Mouse (Mus musculus) neural tube, embryonic 12.5 days (tissue): ENCODE measurements around the gene Edem2. TPM values are rescaled to one million over a fixed set of nuclear protein-coding genes. Genes with fewer than 3 reads are reported as not detected.

Experiments used
- ATAC-seq: fragments of 200-750 bp; cut with Nextera tagmentation; 2 replicates; pipeline ENCODE4 v1.8.0; 2017; ENCODE audit warnings: low read depth, mild to moderate bottlenecking, moderate TSS enrichment, moderate library complexity; ENCODE audit not compliant: low FRiP score
- H3K27ac ChIP-seq: fragments of 300-500 bp; sonication (generic); 2 replicates; pipeline ENCODE4 v1.5.1; 2016
- H3K27me3 ChIP-seq: fragments of 300-500 bp; sonication (generic); replicated peaks from 2 replicates; pipeline ENCODE4 v1.6.1; 2016; ENCODE audit warnings: mild to moderate bottlenecking
- H3K36me3 ChIP-seq: fragments of 300-500 bp; sonication (generic); 2 replicates; pipeline ENCODE4 v1.6.1; 2016; ENCODE audit warnings: mild to moderate bottlenecking
- H3K4me1 ChIP-seq: fragments of 300-500 bp; sonication (generic); 2 replicates; pipeline ENCODE4 v1.6.1; 2016
- H3K4me2 ChIP-seq: fragments of 300-500 bp; sonication (generic); replicated peaks from 2 replicates; pipeline ENCODE4 v1.6.1; 2016; ENCODE audit warnings: mild to moderate bottlenecking
- H3K4me3 ChIP-seq: fragments of 300-500 bp; sonication (generic); 2 replicates; pipeline ENCODE4 v1.5.1; 2016
- H3K9ac ChIP-seq: fragments of 300-500 bp; sonication (generic); 2 replicates; pipeline ENCODE4 v1.6.1; 2016; ENCODE audit warnings: mild to moderate bottlenecking
- H3K9me3 ChIP-seq: fragments of 300-500 bp; sonication (generic); 2 replicates; pipeline ENCODE4 v1.6.1; 2016; ENCODE audit warnings: mild to moderate bottlenecking
- WGBS: fragments of 180-500 bp; shearing (Covaris S2); methylation state at CpG from one replicate; pipeline ENCODE4 v1.1.7; 2016; 5-methylcytosine and 5-hydroxymethylcytosine counted together
- polyA plus RNA-seq: library from polyadenylated mRNA; unstranded; fragments of >200 nt; fragmentation: Nextera tagmentation; extraction: Ambion mirVana; gene quantifications from 2 replicates; pipeline ENCODE4 v1.2.1, GENCODE M21; 2016

Gene Edem2
- polyA plus RNA-seq, 1 experiment from 2014 or later: 37.4 TPM

DNA sequence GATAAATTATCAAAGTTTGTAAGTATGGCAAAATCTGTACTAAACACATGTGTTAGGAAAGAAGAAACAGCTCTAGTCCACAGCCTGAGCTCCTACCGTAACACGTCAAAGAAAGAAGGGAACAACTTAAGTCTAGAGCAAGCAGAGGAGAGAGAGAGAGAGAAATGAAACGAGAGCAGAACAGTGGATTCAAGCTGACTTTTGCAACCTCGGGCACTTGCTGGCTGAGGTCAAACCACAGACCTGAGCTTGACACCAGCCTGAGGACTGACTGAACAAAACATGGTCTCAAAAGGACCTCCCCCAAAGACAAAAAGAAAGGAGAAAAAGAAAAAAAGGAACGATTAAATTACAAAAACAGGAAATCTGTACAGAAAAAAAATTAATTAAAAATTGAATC lies 48.7 kb downstream of the Edem2 start:
- no peaks in the 10 kb centered on the region for H3K9me3 ChIP-seq
- no peak overlapping the region for H3K27ac ChIP-seq
- no peaks in the 10 kb centered on the region for H3K4me1 ChIP-seq
- no peaks in the 10 kb centered on the region for H3K36me3 ChIP-seq
- WGBS: 73% methylated on average over 5 of the region's 5 CpGs
- H3K4me2 ChIP-seq: no peak overlapping the region
- no peak for ATAC-seq
- no peaks in the 10 kb centered on the region for H3K27me3 ChIP-seq
- H3K9ac ChIP-seq: no peak overlapping the region
- H3K4me3 ChIP-seq: no peak overlapping the region

DNA sequence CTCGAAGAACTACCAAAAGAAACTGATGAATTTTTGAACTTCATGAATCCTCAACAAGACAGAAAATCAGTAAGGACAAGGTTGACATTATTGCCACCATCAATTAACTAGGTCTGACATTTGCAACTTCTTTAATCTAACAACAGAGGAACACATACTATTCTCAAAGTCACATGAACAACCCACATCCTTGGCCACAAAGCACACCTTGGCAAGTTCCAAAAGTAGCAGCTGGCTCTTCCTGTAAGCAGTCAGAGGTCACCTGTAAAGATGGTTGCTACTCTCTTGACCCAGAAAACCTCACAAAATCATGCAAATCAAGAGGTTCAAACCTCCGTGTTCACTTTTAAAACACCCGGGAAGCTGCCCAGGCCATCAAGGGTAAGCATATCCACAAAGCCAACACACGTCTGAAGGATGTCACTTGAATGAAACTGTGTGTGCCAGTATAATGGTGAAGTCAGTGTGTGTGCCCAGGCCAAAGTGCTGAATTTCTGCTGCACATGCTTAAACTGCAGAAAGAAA lies 49.6 kb downstream of the Edem2 start:
- H3K4me3 ChIP-seq: no peak overlapping the region
- H3K27me3 ChIP-seq: no peaks in the 10 kb centered on the region
- 94% methylated on average over 4 of the region's 4 CpGs for WGBS
- H3K9me3 ChIP-seq: no peaks in the 10 kb centered on the region
- no peak overlapping the region for H3K27ac ChIP-seq
- H3K4me1 ChIP-seq: no peaks in the 10 kb centered on the region
- ATAC-seq: no peak
- H3K4me2 ChIP-seq: no peak overlapping the region
- H3K36me3 ChIP-seq: no peaks in the 10 kb centered on the region
- no peak overlapping the region for H3K9ac ChIP-seq

DNA sequence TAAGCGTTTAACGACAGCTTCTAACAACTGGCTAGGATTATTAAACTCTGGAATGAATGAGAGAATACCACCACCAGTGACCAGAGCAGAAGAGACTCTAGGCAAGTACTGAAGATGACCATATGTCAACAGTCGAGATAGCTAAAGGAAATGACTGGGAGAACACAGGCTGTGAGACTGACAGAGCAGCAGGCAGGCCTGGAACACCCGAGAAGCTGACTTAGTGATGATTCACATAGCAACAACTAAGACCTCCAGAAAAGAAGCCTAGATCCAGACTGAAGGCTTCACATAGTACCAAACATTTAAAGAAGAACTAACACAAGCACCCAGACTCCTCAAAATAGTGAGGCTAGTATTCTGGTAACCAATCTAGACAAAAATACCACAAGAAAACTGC lies 54.2 kb downstream of the Edem2 start:
- Histone ChIP-seq H3K27me3 (no peaks in the 10 kb centered on the region), H3K36me3 (peaks cover 22% of the 10 kb centered on the region), H3K27ac (no peak overlapping the region), H3K4me1 (no peaks in the 10 kb centered on the region), H3K4me3 (no peak overlapping the region), H3K4me2 (no peak overlapping the region), H3K9me3 (no peaks in the 10 kb centered on the region), H3K9ac (no peak overlapping the region)
- no peak for ATAC-seq
- WGBS: 76% methylated on average over 4 of the region's 4 CpGs

DNA sequence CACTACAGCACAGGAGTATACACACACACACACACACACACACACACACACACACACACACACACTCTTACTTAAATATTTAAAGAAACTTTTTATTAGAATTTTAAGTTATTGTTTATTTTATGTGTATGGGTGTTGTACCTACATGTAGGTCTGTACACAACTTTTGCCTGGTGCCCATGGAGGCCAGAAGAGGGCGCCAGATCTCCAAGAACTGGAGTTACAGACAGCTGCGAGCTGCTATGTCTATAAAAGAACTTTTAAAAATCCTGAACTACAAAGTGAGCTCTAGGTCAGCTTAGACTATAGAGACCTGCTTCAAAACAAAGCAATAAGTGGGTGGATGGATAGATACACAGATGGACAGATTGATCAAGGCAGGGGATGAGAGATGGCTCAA lies 55.7 kb downstream of the Edem2 start:
- H3K4me1 ChIP-seq: no peaks in the 10 kb centered on the region
- no peak for ATAC-seq
- H3K9me3 ChIP-seq: no peaks in the 10 kb centered on the region
- H3K36me3 ChIP-seq: peaks cover 22% of the 10 kb centered on the region
- no peak overlapping the region for H3K4me2 ChIP-seq
- H3K27me3 ChIP-seq: no peaks in the 10 kb centered on the region
- H3K27ac ChIP-seq: no peak overlapping the region
- no peak overlapping the region for H3K4me3 ChIP-seq
- H3K9ac ChIP-seq: no peak overlapping the region
- 28% methylated on average over 2 of the region's 2 CpGs for WGBS

DNA sequence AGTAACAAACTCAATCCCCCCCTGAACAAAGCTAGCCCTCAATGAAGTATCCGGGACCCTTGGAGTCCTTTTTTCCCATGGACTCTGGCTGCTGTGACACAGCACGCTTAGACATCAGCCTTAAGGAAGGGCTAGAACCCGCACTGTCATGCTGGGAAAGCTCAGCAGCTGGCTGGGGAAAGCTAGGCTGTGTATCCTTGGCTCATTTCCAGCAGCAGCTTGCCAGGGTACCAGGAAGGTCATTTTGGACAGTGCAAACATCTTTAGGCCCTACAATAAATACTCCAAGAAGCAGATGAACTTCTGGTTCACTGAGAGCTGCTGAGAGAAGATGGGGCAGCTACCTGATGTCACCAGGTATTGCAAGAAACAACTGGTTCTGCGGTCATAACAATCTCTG lies 58.0 kb downstream of the Edem2 start:
- H3K9ac ChIP-seq: no peak overlapping the region
- H3K27ac ChIP-seq: no peak overlapping the region
- no peaks in the 10 kb centered on the region for H3K4me1 ChIP-seq
- 86% methylated on average over 4 of the region's 4 CpGs for WGBS
- H3K4me3 ChIP-seq: no peak overlapping the region
- H3K27me3 ChIP-seq: no peaks in the 10 kb centered on the region
- no peak overlapping the region for H3K4me2 ChIP-seq
- no peak for ATAC-seq
- no peaks in the 10 kb centered on the region for H3K9me3 ChIP-seq
- peaks cover 39% of the 10 kb centered on the region for H3K36me3 ChIP-seq

DNA sequence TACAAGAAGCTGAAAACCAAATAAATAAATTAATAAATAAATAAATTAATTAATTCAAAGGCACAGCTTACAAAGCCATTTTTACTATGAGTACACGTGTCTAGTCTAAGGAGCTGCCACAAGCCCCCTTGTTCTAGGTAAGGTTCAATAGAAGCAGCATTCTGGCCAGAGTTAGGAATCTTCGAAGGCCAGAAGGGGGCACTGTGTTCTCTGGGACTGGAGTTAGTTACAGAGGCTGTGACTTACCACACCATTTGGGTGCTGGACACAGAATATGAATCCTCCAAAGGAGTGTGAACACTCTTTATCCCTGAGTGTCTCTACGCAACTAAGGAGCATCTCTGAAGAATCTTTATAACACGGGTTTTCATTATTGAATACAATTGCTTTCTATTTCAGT lies 60.8 kb downstream of the Edem2 start:
- no peaks in the 10 kb centered on the region for H3K27me3 ChIP-seq
- no peaks in the 10 kb centered on the region for H3K4me1 ChIP-seq
- peaks cover 64% of the 10 kb centered on the region for H3K36me3 ChIP-seq
- ATAC-seq: no peak
- no peaks in the 10 kb centered on the region for H3K9me3 ChIP-seq
- no peak overlapping the region for H3K4me2 ChIP-seq
- WGBS: 86% methylated on average over 4 of the region's 4 CpGs
- H3K9ac ChIP-seq: no peak overlapping the region
- no peak overlapping the region for H3K4me3 ChIP-seq
- no peak overlapping the region for H3K27ac ChIP-seq

DNA sequence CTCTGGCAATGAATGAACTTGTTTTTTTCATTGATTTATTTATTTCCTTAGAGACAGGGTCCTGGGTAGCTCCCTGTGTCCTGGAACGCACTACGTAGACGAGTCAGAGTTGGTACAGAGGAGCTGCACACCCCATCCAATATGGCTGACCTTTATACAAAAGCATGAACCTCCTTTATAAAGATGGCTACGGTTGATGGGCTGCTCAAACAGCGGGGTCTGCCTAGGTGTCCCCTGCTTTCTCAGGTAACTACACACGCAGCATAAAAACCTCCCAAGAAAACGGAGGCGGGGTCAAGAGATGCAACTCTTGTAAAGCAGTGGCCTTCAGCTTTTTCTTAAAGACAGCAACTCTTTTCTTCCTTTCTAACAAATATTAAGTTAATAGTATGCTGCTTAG lies 61.4 kb downstream of the Edem2 start:
- peaks cover 68% of the 10 kb centered on the region for H3K36me3 ChIP-seq
- WGBS: 96% methylated on average over 8 of the region's 8 CpGs
- no peaks in the 10 kb centered on the region for H3K27me3 ChIP-seq

DNA sequence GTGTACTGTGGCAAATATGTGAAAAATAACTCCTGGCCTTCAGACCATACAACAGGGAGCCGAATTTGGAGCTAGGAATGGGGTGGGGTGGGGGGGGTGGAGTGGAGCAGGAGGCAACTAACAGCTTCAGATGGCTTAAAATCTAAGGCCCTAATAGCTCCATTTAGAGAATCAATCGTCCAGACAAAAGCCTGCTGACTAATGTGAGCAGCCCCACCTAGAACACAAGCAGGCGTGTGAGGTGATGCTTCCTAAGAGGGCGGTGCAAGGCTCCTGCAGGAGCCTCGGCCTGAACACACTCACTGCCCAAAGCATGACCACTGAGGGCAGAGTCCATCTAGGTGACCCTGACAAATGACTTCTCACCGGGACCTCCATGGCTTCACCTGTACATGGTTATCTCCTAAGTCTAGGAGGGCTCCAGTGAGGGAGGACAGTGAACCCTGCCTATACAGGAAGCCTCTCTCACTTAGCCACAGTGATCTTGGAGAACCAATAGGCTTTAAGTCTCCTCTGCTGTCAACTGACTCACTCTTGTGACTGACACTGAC lies 65.3 kb downstream of the Edem2 start:
- no peaks in the 10 kb centered on the region for H3K9me3 ChIP-seq
- H3K27ac ChIP-seq: no peak overlapping the region; the same call in 1 of the 2 replicates
- H3K4me1 ChIP-seq: no peaks in the 10 kb centered on the region
- H3K4me3 ChIP-seq: no peak overlapping the region
- no peak overlapping the region for H3K9ac ChIP-seq
- no peaks in the 10 kb centered on the region for H3K27me3 ChIP-seq
- H3K4me2 ChIP-seq: no peak overlapping the region
- WGBS: 82% methylated on average over 6 of the region's 6 CpGs
- no peak for ATAC-seq
- peaks cover 76% of the 10 kb centered on the region for H3K36me3 ChIP-seq

More for the DNA sequence above, 61.4 kb downstream of the Edem2 start:
- Histone ChIP-seq H3K9me3 (no peaks in the 10 kb centered on the region), H3K27ac (no peak overlapping the region), H3K4me3 (no peak overlapping the region), H3K9ac (no peak overlapping the region), H3K4me2 (no peak overlapping the region), H3K4me1 (no peaks in the 10 kb centered on the region)
- ATAC-seq: no peak

DNA sequence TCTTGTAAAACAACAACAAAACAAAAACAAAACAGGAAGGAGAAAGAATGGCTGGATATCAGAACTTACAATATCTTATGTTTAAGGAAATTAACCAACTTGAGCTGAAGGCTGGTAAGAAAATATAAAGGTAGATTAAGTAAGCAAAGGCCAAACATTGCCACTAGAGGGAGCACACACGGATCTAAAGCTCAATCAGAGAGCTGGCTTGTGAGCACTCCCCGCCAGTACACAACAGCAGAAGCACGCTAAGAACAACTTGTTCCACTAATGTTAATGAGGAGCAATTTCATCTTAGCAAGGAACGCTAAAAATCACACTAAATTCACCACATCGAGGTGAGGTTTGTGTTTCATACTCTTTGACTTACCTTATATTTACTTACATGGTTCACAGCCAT lies 66.2 kb downstream of the Edem2 start:
- no peak overlapping the region for H3K27ac ChIP-seq
- H3K4me3 ChIP-seq: no peak overlapping the region
- no peak for ATAC-seq
- H3K9ac ChIP-seq: no peak overlapping the region
- no peaks in the 10 kb centered on the region for H3K27me3 ChIP-seq
- H3K9me3 ChIP-seq: no peaks in the 10 kb centered on the region
- no peaks in the 10 kb centered on the region for H3K4me1 ChIP-seq
- H3K36me3 ChIP-seq: peaks cover 78% of the 10 kb centered on the region
- no peak overlapping the region for H3K4me2 ChIP-seq
- 30% methylated on average over 5 of the region's 5 CpGs for WGBS

DNA sequence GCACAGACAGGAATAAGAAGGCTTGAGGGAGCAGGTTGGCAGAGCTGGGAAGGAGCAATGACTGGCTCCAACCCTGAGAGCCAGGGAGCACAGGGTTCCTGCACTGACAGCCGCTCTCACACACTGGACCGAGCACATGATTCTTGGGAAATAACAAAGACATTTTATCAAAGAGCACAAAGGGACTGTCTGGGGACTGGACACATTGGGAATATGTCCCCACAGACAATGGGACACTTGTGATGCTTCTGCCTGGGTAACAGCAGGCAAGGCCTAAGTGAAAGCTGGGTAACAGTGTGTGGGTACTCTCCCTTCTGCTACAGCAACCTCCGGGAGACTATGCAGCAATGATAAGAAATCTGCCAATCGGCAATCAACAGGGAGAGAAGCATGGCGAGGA lies 66.9 kb downstream of the Edem2 start:
- H3K9me3 ChIP-seq: no peaks in the 10 kb centered on the region
- H3K36me3 ChIP-seq: peaks cover 82% of the 10 kb centered on the region
- no peaks in the 10 kb centered on the region for H3K4me1 ChIP-seq
- H3K4me2 ChIP-seq: no peak overlapping the region
- WGBS: 79% methylated on average over 5 of the region's 5 CpGs
- no peak for ATAC-seq
- H3K27ac ChIP-seq: no peak overlapping the region
- H3K27me3 ChIP-seq: no peaks in the 10 kb centered on the region
- H3K4me3 ChIP-seq: no peak overlapping the region
- no peak overlapping the region for H3K9ac ChIP-seq

DNA sequence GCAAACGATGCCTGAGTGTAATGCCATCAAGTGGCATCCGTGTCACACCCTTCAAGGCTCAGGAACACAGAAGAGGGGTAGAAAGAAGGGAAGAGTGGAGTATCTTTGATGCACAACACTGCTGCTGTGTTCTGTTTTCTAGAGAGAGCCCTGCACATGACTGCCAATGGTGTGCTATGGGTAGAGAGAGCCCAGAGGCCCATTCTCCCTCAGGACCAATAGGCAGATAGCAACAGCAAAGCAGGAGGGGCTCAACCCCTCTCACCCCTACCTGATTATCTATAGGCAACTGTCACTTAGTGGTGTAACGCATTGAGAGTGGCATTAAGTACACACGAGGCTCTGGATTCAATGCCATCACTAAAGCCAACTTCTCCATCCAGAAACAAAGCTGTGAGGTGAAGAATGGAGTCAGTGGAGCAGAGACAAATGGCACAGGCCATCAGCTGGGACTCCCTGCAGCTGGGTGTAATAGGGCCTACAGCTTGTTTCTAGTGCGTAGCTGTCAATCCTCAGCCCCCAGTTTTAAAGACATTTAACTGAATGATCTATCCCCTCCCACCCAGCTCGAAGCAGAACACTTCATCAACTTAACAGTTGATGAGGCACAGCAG lies 73.4 kb downstream of the Edem2 start:
- WGBS: 51% methylated on average over 6 of the region's 6 CpGs
- Histone ChIP-seq H3K4me1 (no peaks in the 10 kb centered on the region), H3K9ac (no peak overlapping the region), H3K27me3 (no peaks in the 10 kb centered on the region), H3K9me3 (no peaks in the 10 kb centered on the region), H3K4me3 (no peak overlapping the region), H3K27ac (no peak overlapping the region), H3K36me3 (peaks cover 76% of the 10 kb centered on the region), H3K4me2 (no peak overlapping the region)
- no peak for ATAC-seq

DNA sequence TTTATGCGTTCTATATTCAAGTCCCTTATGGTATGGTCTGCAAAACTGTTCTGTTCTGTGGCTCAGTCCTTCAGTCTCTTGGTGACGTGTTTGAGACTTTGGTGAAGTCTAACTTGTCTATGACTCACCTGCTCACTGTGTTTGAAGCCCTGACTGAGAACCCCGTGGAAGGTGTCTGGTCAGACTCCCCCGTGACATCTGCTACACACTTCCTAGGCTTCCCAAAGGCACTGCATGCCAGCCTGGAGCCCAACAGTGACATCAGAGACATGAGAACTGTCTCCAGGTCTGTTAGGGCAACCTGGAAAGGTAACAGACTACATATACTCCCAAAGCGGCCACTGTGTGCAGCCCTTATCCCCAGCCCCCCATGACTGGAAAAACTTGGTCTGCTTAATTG lies 76.7 kb downstream of the Edem2 start:
- no peaks in the 10 kb centered on the region for H3K4me1 ChIP-seq
- no peaks in the 10 kb centered on the region for H3K9me3 ChIP-seq
- WGBS: 92% methylated on average over 5 of the region's 5 CpGs
- no peak for ATAC-seq
- no peaks in the 10 kb centered on the region for H3K27me3 ChIP-seq
- H3K27ac ChIP-seq: no peak overlapping the region
- H3K36me3 ChIP-seq: peaks cover 78% of the 10 kb centered on the region
- no peak overlapping the region for H3K4me2 ChIP-seq
- no peak overlapping the region for H3K4me3 ChIP-seq
- no peak overlapping the region for H3K9ac ChIP-seq
